Mouse (Mus musculus): ENCODE measurements around the gene Zrsr1.

DNA sequence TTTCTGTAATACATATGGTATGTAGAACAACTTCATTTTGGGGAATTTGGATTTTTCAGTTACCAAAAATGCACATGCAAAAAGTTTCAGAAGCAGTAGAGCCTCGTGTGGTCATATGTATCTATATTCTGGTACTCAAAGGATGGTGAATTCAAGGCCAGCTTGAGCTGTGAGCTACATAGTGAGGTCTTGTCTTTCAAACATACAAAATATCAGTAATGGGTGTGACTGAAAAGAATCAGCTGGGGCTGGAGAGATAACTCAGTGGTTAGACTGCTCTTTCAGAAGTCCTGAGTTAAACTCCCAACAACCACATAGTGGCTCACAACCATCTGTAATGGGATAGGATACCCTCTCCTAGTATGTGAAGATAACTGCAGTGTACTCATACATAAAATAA, 26.5 kb downstream of the Zrsr1 start:
- TF ChIP-seq CTCF (IDR thresholded peaks at IDR 0.05) (no peak), EP300 (IDR thresholded peaks at IDR 0.05) (no peak)

Measured in lung, postnatal 0 days (tissue).